Mouse (Mus musculus) frontal cortex, postnatal 36 days (tissue): ENCODE measurements around the gene Il2ra.
"Not testable (repeated sequence)": the region's sequence is repeated elsewhere in the genome, so short reads cannot be mapped to it uniquely, and the experiment has no call there.

Source experiments
- DNase-seq, 2 experiments: peaks; one replicate each; pipeline ENCODE4 v3.0.0; 2022; ENCODE audit warnings: low spot score in 2 of 2

The Il2ra gene

DNA sequence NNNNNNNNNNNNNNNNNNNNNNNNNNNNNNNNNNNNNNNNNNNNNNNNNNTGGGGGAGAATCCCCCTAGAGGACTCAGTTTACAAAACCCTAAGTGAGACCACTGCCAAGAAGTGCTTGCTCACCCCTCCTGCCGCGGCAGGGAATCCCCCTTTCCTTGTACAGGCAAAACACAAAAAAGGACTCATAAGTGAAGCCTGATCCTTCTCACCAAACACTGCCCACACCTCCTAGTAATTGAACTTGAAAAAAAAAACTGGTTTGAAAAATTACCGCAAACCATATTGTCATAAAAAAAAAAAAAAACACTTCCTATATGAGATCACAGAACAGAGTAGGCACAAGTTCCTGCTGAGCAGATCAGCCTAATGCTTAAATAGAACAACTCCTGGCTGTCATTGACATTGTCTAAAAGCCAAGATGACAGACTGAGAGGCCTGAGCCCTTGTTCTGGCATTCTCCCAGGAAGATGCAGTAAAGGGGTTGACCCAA lies at the start of gene Il2ra:
TSS of gene Il2ra (plus strand) at position 357 of the 491 bp plus-strand sequence.
- DNase-seq: no peak

DNA sequence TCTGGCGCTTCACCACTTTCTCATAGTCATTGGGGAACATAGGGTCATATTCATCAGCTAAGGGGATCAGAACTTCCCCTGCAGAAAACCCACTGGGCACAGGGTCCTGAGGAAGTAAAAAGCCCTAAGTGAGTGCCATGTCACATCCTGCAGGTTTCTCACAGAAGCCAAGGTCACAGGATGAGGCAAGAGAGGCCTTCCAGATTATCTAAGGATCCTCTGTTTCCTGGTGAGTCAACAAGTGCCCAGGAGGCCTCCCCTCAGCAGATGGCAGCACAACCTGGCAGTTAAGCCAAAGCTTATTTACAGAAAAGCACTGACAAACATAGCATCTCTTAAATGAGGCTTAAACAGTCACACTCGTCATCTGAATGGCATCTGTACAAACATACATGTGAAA lies 45.9 kb upstream of the Il2ra start:
- DNase-seq: no peak

DNA sequence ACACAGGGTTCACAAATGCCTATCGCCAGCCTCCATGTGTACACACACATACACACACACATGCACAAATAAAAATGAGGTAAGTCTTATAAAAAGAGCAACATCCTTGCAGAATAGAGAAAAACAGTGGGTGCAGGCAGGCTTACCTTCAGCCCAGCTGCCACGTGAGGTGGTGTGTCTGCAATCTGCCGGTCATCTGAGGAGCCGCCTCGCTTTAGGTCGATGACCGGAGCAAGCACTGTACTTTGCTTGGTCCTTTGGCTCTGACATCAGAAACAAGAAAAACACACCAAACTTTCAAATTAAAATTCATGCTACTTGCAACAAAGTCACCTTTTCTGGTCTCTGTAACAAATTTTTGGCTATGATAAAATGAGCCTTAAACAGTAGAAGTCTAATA lies 44.7 kb upstream of the Il2ra start:
- DNase-seq: no peak

DNA sequence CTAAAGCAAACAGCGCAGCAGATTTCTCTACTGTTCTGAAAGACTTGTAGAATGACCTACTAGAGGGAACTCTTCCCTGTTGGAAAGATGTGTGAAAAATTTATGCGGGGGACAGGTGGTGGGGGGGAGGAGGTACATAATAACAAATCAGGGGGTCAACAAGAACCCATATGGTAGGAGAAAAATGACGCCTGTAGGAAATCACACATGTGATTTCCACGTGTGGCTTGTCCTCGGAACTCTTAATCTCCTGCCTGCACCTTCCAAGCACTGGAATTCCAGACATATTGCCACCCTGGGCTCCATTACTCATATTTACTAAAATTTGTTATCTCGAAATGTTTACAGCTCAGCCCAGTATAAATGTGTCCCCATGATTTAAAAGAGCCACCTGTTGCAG lies 40.8 kb upstream of the Il2ra start:
- no peak for DNase-seq

DNA sequence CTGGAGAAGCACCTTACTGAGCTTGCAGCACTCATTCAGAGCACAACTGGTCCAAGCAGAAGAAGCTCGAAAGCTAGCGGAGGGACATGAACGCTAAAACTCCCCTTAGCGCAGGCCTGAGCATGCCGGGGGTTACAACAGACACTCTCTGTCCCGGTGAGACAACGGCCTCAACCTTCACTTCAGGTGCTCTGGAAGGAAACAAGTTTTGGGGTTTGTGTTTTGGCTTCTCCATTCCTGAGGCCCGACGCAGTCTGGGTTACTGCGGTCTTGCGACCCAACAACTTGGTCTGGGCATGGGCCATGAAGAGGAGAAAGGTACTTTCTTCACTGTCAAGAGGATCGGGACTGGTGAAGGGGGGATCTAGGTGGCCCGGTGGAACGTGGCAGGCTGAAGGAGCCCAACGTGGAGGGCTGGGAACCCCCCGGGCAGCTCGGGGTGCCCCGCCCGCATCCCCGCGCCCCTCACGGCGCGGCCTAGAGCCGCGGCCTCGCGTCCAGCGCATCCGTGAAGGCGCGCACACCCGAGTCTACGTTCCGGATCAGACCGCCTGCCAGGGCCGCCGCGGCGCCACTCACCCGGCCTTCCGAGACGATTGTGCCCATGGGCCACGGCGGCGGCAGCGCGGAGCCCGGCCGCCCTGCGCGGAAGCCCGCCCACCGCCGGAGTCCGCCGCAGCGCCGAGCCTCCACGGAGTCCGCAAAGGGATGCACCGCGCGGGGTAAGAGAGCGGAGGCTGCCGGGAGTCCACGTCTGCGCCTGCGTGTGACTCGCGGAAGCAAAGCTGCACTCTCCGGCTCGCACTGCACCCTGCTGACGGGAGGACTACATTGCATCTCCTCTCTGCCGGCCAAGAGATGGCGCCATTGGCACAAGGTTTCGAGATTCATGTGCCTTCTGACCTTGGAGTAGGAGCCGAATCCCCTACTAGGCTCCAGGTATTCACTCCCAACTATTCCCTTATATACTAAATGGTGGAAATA lies 39.8 kb upstream of the Il2ra start:
- DNase-seq: peak; percentile 97

DNA sequence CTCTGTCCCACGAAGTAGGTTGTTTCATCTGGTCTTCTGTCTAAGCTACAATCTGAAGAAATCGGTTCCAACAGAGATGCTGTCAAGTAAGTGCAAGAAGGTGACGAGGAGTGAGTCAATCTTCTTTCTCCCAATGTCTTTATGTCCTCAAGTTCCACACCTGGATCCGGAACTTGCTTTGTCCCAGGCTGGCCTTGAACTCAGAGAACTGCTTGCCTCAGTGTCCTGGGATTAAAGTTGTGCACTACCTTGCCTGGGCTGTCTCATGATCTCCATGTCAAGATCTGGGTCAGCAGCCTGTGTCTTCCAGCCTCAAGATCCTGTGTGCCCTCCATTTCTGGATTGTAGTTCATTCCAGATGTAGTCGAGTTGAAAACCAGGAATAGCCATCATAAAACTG lies 38.6 kb upstream of the Il2ra start, which contains the start of gene Rbm17:
TSS of gene Rbm17 (minus strand) at position 101 of the 400 bp plus-strand sequence.
- no peak for DNase-seq

DNA sequence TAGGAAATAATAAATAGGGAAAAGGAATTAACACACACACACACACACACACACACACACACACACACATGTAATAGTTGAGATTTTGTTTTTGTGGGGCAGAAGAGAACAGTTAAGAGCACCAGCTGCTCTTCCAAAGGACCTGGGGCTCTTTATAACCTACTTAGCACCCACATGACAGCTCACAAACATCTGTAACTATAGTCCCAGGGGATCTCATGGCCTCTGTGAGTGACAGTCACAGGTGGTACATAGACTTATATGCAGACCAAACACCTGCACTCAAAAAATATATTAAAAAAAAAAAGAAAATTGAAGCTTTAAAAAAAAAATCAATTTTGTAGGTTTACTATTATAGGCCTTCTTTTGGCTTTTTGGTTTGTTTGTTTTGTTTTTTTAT lies 37.7 kb upstream of the Il2ra start:
- no peak for DNase-seq

DNA sequence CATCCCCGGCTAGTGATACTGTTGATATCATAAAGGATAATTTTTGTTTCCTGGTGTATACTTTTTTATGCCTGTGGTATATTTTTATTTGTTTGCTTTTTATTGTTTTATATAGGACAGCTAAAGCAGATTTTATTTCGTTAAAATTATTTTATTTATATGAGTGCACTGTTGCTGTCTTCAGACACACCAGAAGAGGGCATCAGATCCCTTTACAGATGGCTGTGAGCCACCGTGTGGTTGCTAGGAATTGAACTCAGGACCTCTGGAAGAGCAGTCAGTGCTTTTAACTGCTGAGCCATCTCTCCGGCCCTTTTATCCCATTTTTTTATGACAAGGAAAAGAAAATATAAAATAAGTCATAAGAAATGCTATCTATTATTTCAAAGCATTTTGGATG lies 35.9 kb upstream of the Il2ra start:
- DNase-seq: not testable (repeated sequence)

DNA sequence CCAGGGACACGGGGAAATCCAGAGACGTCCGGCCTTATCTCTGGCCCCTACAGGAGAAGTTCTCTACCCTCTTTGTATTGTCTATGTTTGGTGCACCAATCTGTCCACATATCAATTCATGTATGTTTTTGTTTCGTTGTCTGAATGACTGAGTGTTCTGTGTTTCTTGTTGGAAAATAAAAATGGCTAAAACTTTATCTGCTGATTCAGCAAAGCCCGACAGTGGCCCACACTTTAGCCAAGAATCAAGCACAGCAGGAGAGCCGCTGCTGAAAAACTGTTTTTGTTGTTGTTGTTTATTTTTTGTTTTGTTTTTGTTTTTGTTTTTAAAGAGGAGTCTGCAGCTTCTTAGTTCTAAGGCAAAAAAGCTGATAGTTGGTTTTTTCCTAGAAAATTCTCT lies 29.7 kb upstream of the Il2ra start:
- not testable (repeated sequence) for DNase-seq

DNA sequence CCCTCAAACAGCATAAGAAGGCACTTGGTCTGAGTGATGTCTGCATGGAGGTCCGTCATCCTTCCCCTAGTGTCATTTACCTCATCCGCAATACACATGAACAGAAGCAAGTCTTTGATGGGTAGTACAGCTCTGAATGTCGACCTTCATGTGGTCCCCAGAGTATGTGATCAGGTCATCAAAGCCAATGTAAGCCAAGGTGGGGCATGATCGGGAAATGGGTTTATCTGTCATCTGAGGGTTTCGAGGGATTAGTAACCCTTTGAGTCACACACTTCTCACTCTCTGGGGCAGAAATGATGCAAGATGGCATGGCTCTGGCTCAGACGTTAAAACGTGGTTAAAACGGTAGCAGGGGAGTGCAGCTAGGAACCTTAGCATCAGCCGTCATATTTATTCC lies 25.8 kb upstream of the Il2ra start:
- DNase-seq: no peak

DNA sequence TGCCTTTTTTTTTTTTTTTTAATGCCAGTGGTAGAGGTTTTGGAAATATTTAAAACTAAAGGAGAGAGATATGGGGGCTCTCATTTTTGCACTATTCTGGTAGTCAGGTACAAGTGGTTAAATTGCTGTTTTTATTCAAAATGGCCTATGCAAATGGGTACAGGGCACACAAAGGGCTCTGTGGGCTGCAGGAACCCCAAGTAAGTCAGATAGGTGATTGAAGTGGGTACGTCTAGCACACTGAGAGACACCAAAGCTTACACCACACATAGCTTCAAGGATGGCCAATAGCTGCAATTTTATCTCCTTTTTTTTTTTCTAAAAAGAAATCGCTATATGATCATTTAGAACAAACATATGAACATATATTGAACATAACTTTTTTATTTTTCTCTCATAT lies 23.0 kb upstream of the Il2ra start:
- no peak for DNase-seq

DNA sequence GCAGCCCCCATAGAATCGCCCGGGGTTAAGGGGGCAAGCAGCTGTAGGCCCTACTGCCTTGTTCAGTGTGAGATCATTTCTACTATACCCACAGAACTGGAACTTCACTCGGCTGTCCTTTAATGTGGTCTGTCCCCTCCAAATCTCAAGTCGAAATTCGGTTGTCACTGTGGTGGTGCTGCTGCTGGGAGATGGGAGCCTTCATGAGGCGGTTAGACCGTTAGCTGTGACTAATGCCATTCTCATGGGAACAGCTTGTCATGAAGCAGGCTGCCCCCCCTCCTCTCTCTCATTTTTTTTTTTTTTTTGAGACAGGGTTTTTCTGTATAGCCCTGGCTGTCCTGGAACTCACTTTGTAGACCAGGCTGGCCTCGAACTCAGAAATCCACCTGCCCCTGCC lies 19.4 kb upstream of the Il2ra start:
- DNase-seq: no peak

DNA sequence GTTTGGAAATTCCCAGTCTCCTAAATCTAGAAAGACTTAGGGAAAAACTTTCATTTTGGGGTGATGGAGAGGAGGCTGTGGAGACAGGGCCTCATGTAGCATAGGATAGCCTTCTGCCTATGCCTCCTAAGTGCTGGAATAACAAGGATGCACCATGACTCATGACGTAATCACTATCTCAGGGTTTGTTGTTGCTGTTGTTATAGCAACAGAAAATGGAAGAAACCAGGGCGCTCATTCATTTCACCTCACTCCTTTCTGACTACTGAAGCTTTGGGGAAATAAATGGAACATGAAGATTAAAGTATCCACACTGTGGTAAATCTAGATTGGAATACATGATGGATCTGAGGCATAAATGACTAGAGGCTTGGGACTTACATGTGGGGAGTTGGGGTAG lies 18.9 kb upstream of the Il2ra start:
- DNase-seq: no peak

DNA sequence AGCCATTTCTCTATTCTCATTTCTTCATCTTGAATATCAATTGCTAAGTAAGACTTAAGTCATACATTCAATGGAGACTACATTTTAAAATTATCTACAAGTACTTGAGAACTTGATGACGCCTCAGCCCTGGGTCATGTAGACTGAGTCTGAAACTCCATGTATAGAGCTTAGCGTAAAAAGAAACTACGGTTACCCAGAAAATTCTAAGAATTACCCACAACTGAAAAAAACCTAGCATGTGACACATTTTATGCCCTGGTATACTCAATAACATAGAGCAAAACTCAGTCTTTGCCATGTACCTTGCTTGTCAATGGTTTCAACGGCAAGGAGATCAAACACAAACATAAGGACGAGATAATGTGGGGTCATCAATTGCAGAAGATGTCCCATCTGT lies 16.7 kb upstream of the Il2ra start, which contains the start of gene Gm17490:
TSS of gene Gm17490 (minus strand) at position 375 of the 400 bp plus-strand sequence.
- DNase-seq: no peak

DNA sequence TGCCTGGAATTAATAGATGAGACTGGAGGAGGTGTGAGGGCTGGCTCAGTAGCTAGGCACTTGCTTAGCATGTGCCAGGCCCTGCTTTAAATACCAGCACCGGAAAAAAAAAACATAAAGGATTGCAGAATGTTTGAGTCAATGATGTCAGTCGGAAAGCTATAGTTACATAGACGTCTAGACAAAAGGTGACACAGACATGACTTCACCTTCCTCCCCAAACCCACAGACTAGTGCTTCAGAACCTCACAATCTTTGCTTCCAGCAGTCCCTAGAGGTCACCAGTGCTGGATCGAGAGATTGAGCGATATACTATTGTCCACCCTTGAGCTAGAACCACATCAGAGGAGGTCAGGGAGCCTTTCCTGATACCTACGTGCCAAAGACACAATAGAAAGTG lies 7.6 kb upstream of the Il2ra start:
- DNase-seq: no peak

DNA sequence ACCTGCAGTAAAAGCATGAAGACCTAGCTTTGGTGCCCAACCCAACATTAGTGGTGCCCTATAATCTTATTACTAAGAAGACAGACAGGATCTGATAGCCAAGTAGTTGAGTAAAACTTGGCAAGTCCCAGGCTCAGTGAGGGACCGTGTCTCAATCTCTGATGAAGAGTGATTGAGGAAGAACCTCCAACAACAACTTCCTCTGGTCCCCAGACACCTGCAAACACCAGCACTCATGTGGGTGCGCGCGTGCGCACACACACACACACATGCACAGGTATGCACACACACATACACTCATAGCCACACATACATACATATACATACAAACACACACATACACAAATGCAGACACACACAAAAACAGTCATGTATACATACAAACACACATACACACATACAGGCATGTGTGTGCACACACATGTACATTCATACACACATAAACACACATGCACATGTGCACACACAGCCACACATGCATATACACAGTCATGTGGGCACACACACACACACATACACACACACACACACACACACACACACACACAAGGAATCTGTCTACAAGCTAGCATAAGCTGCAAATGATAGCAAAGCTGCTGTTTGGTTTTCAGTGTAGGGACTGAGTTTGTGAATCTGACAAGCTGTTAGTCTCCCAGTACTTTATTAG lies 7.0 kb upstream of the Il2ra start:
- DNase-seq: no peak

DNA sequence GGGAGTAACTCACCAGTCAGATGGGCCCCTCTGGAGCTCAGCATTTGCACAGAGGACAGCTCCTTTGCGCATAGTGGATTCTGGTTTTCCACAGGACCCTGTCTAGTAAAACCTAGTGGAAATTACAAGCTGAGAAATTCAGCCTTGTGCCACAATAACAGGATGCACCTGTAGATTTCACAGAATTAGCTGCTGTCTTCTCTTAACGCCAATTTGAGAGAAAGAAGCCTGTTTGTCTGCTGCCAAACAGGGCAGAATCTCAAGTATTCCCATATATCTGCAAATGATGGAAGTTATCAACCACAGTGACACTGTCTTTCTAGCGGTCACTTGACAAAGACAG lies 6.5 kb upstream of the Il2ra start:
- DNase-seq: no peak

DNA sequence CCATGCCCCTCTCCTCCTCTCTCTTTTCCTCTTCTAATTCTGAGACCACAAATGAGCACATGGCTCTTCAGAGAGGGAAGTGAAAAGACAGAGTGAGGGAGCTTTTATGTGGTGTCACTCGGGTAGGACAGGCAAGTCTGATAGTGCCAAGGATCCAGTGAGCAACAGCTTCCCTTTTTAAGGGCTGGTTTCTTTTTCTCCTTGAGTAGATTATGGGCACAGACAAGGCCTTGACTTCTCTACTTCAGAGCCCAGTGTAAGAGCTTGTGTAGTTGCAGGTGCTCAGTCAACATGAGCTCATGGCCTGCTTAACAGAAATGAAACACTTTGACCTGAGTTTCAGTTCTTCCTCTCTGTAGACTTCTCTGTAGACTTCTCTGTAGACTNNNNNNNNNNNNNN lies 5.5 kb upstream of the Il2ra start:
- DNase-seq: no peak

DNA sequence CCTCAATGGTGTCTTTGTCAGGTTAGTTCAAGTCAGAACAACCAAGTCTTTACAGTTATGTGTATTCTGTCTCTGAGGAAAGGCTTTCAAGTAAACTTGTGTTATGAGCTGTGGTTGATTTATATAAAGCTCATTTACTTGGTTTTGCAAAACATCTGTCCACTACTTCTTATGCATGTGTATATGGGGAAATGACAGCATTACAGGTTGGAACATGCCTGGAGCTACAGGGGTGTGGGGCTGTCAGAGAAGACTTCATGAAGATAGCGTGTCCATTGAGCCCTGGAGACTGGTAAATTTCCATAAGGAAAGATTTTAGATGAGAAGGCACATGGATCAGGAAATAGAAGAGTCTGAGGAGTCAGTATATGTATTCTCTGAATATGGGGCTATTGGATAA lies 1.4 kb downstream of the Il2ra start:
- no peak for DNase-seq

DNA sequence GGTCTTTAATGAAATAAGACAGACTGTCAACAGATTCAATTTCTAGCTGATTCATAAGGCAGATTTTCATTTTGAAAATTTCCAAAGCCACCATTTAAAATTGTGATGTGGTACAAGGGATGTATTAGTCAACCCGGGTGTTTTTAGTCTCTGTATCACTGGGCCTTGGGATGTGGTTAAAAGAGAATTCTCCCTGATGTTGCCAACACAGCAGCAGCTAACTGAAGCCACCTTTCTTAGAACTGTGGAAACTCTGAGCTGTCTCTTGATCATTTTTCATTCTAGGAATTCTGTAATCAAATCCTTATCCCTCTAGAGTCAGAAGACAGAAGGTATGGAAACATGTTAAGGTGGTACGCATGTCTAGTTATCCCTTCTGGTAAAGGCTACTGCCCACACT lies 2.7 kb downstream of the Il2ra start:
- DNase-seq: no peak

DNA sequence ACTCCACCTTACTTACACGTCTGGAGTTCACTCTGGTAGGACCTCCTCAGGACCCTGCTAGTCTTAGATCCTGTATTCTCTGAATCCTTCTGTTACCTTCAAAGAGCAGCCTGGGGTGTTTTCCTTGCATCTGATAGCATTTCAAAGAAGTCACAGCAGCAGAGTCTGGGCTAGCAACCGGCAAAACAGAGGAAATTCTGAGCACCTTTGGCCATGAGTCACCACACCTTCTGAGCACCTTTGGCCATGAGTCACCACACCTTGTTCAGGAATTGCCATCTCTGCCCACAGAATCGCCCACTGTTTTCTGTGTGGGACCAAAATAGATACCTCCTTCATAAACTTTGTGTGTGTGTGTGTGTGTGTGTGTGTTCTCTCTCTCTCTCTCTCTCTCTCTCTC lies 8.9 kb downstream of the Il2ra start:
- no peak for DNase-seq

DNA sequence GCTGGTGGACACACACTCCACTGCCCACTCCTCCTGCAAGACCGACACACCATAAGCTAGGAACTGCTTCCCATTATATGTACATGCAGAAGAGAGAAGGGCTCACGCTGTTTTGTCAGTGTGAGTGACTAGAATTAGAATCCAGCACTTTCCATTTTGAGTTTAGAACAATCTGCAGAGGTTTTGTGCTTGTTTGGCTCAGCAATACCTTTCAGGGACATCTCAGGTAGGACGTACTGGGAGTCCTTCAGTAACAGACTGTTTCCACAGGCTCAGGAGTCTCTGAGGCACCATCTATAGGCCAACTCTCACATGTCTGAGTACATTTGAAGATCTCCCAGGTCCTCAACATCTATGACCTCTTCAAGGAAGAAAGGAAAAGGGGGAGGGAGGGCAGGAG lies 9.6 kb downstream of the Il2ra start:
- no peak for DNase-seq

DNA sequence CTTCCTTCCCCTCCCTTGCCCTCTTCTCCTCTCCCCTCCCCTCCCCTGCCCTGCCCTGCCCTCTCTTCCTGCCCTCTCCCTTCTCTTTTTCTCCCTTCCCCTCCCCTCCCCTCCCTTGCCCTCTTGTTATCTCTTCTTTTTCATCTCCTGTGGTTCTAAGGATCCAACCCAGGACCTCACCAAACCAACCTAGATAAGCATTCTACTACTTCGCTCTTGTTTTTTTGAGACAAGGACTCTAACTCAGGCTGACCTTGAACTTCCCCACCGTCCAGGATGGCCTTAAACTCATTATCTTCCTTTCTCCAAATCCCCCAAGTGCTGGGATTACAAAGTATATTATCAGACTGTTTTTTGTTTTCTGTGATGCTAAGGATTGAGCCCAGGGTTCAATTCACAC lies 10.2 kb downstream of the Il2ra start:
- no peak for DNase-seq
